19 mouse cellular contexts compared by ENCODE assay signal in genomic region chr13:51749578-51750345, GRCm38 (mm10). TPM values are rescaled to one million over a fixed set of nuclear protein-coding genes. Genes with fewer than 3 reads are reported as not detected.
DNase-seq lines count a peak whose midpoint lies in the region; ATAC-seq and TF ChIP-seq lines count a peak whose summit lies in the region.
"Had no signal": no experiment of that assay in that cellular context is flagged by ENCODE, and none has a peak within 500 bp of the region (broad histone marks: within the 10 kb centered on the region; RNA-seq: fewer than 3 reads in every experiment).

No protein-coding gene starts in this region.

- H3K4me1 ChIP-seq in liver, embryonic 13.5 days (replicated peaks) = peaks cover 97% of the 10 kb centered on the region
- peaks cover 39% of the 10 kb centered on the region for H3K4me1 ChIP-seq in limb, embryonic 14.5 days (ENCODE audit: control insufficient read depth, insufficient read depth, low read length)
- peaks cover 16% of the 10 kb centered on the region for H3K4me1 ChIP-seq in midbrain, embryonic 14.5 days (ENCODE audit: control insufficient read depth, insufficient read depth, low read length)

- no peaks in the 10 kb centered on the region for H3K27me3 ChIP-seq in liver, embryonic 13.5 days
- H3K27me3 ChIP-seq in limb, embryonic 14.5 days (ENCODE audit: control insufficient read depth, insufficient read depth, low read length) = no peaks in the 10 kb centered on the region
- no peaks in the 10 kb centered on the region for H3K27me3 ChIP-seq in midbrain, embryonic 14.5 days (ENCODE audit: control insufficient read depth, insufficient read depth, low read length)
- H3K27me3 ChIP-seq: forebrain, embryonic 15.5 days had no signal

- no peak overlapping the region for H3K4me2 ChIP-seq in liver, embryonic 13.5 days
- H3K4me2 ChIP-seq in limb, embryonic 14.5 days (replicated peaks; ENCODE audit: low read depth, low read length, severe bottlenecking) = no peak overlapping the region
- H3K4me2 ChIP-seq in midbrain, embryonic 14.5 days (ENCODE audit: low read length) = no peak overlapping the region
- H3K4me2 ChIP-seq: forebrain, embryonic 15.5 days had no signal

- TF ChIP-seq POLR2A in limb, embryonic 14.5 days (IDR thresholded peaks at IDR 0.05; ENCODE audit: borderline replicate concordance, extremely low read depth, insufficient read depth, insufficient read length) = no peak

- no peak overlapping the region for H3K4me3 ChIP-seq in liver, embryonic 13.5 days (replicated peaks)
- no peak overlapping the region for H3K4me3 ChIP-seq in limb, embryonic 14.5 days (replicated peaks; ENCODE audit: low read length)
- H3K4me3 ChIP-seq in midbrain, embryonic 14.5 days (replicated peaks; ENCODE audit: low read depth, low read length) = no peak overlapping the region
- H3K4me3 ChIP-seq: erythroblast, embryonic 14.5 days; forebrain, embryonic 15.5 days; midbrain, embryonic 10.5 days had no signal

- no peaks in the 10 kb centered on the region for H3K36me3 ChIP-seq in liver, embryonic 13.5 days
- no peaks in the 10 kb centered on the region for H3K36me3 ChIP-seq in limb, embryonic 14.5 days (ENCODE audit: control insufficient read depth, insufficient read depth, low read length)
- H3K36me3 ChIP-seq in midbrain, embryonic 14.5 days (ENCODE audit: control insufficient read depth, insufficient read depth, low read length) = no peaks in the 10 kb centered on the region
- H3K36me3 ChIP-seq: forebrain, embryonic 15.5 days; midbrain, embryonic 10.5 days had no signal

- WGBS in liver, embryonic 13.5 days (ENCODE audit: insufficient replicate concordance) = 71% methylated on average over 14 of the region's 14 CpGs
- WGBS in limb, embryonic 14.5 days = 45% methylated on average over 14 of the region's 14 CpGs
- 88% methylated on average over 14 of the region's 14 CpGs for WGBS in midbrain, embryonic 14.5 days

- no peak for ATAC-seq in liver, embryonic 13.5 days (ENCODE audit: low read depth)
- no peak for ATAC-seq in limb, embryonic 14.5 days (ENCODE audit: low FRiP score, low read depth)
- ATAC-seq in midbrain, embryonic 14.5 days (ENCODE audit: low FRiP score, low TSS enrichment) = no peak
- ATAC-seq: forebrain, embryonic 15.5 days; hindbrain, embryonic 16.5 days had no signal

- no peak for DNase-seq in liver, embryonic 13.5 days
- DNase-seq in liver (no peak), A20 (ENCODE audit: low read depth, low spot score) (peak; percentile 33), NIH3T3 (ENCODE audit: low read depth) (peak; percentile 59)
- DNase-seq in limb, embryonic 14.5 days (ENCODE audit: low spot score) = peak; percentile 33
- no peak for DNase-seq in right cerebral cortex, postnatal 10 days (ENCODE audit: low spot score in 2 of 2)
- DNase-seq in midbrain, embryonic 14.5 days = no peak
- DNase-seq: adrenal gland, adult 8-10 months; cerebellum, adult 18-20 months; heart, postnatal 14 days; kidney, adult 2 months; kidney, postnatal 25 days; left cerebral cortex, postnatal 4 days; lung, postnatal 10 days; retina, postnatal 1 day had no signal

- H3K9me3 ChIP-seq in liver, embryonic 13.5 days (replicated peaks) = no peaks in the 10 kb centered on the region
- H3K9me3 ChIP-seq in limb, embryonic 14.5 days (ENCODE audit: control insufficient read depth, low read length) = no peaks in the 10 kb centered on the region
- no peaks in the 10 kb centered on the region for H3K9me3 ChIP-seq in midbrain, embryonic 14.5 days (ENCODE audit: control insufficient read depth, low read length)
- H3K9me3 ChIP-seq: forebrain, embryonic 15.5 days; midbrain, embryonic 10.5 days had no signal

- peak overlapping the region; percentile 53 for H3K27ac ChIP-seq in liver, embryonic 13.5 days
- peak overlapping the region; percentile 56 for H3K27ac ChIP-seq in limb, embryonic 14.5 days (replicated peaks; ENCODE audit: low read depth, low read length)
- H3K27ac ChIP-seq in midbrain, embryonic 14.5 days (replicated peaks; ENCODE audit: low read depth, low read length) = no peak overlapping the region
- H3K27ac ChIP-seq: forebrain, embryonic 15.5 days; midbrain, embryonic 10.5 days had no signal

- 0 out of 2 replicates have a peak overlapping the region, but pooled peaks have one; percentile 22 for H3K9ac ChIP-seq in liver, embryonic 13.5 days
- no peak overlapping the region for H3K9ac ChIP-seq in limb, embryonic 14.5 days (ENCODE audit: low read depth, low read length, severe bottlenecking)
- H3K9ac ChIP-seq in midbrain, embryonic 14.5 days (replicated peaks; ENCODE audit: low read length) = no peak overlapping the region
- H3K9ac ChIP-seq: forebrain, embryonic 15.5 days had no signal

RNA-seq across cellular contexts. Expression of gene Sema4d, which starts 43.8 kb away (rescaled TPM):
- polyA plus RNA-seq in liver, embryonic 13.5 days (2015; fragmentation: Nextera tagmentation; extraction: Ambion mirVana) = 6.0 and 7.6 TPM in 2 replicates
- 8.5 and 9.6 TPM in 2 replicates for polyA plus RNA-seq in limb, embryonic 14.5 days (2012; rRNA removed)
- 6.8 and 8.0 TPM in 2 replicates for polyA plus RNA-seq in limb, embryonic 14.5 days (2014; fragmentation: Nextera tagmentation; extraction: Ambion mirVana)
- 11.5 and 13.3 TPM in 2 replicates for polyA plus RNA-seq in midbrain, embryonic 14.5 days (2014; fragmentation: Nextera tagmentation; extraction: Ambion mirVana)

Comparison
In these comparisons a context has a peak if more than half of its experiments do, and no peak if none do; other contexts are left out.
1. DNase-seq: peak in A20 (single experiment), NIH3T3 (single experiment) and limb, embryonic 14.5 days (single experiment); none in liver, embryonic 13.5 days (single experiment), liver (single experiment), right cerebral cortex, postnatal 10 days (0 of 2) and midbrain, embryonic 14.5 days (single experiment).